Mouse (Mus musculus) cerebellum, postnatal 25 days (tissue): ENCODE results near the gene Cep170b.
A peak's percentile ranks its signal among the peaks of the same experiment; 100 is the strongest.

Experiments used
- DNase-seq, 2 experiments: peaks; one replicate each; pipeline ENCODE4 v3.0.0; 2021; ENCODE audit warnings: mixed read lengths in 2 of 2

Gene Cep170b

GRCm38 (mm10) chr12:112702374-112703320, 17.6 kb upstream of the Cep170b start:
- peak; percentile 56 to 68 for DNase-seq

GRCm38 (mm10) chr12:112706704-112707572, 13.3 kb upstream of the Cep170b start:
- DNase-seq = peak; percentile 95 to 96

GRCm38 (mm10) chr12:112707573-112707869, 12.7 kb upstream of the Cep170b start:
- DNase-seq = no peak

- peak; percentile 37 to 49 for DNase-seq
Measured at GRCm38 (mm10) chr12:112713984-112714383, 6.3 kb upstream of the Cep170b start.

GRCm38 (mm10) chr12:112717140-112717539, 3.1 kb upstream of the Cep170b start:
- DNase-seq = peak; percentile 46 to 70

- DNase-seq = no peak
Measured at GRCm38 (mm10) chr12:112718995-112719394, 1.3 kb upstream of the Cep170b start.

- peak in 1 of 2 experiments; percentile 46 for DNase-seq
Measured at GRCm38 (mm10) chr12:112720890-112721423, 702 bp downstream of the Cep170b start.

GRCm38 (mm10) chr12:112721424-112722239, 1.4 kb downstream of the Cep170b start:
- DNase-seq = peak in 1 of 2 experiments; percentile 91

GRCm38 (mm10) chr12:112722240-112723027, 2.2 kb downstream of the Cep170b start:
- peak; percentile 80 to 84 for DNase-seq

- DNase-seq = peak in 1 of 2 experiments; percentile 52
Measured at GRCm38 (mm10) chr12:112723028-112723330, 2.7 kb downstream of the Cep170b start.

GRCm38 (mm10) chr12:112723445-112723844, 3.2 kb downstream of the Cep170b start:
- DNase-seq = peak in 1 of 2 experiments; percentile 21

- DNase-seq = peak; percentile 85 to 90
Measured at GRCm38 (mm10) chr12:112724077-112724805, 4.0 kb downstream of the Cep170b start.

- peak in 1 of 2 experiments; percentile 45 for DNase-seq
Measured at GRCm38 (mm10) chr12:112727801-112728200, 7.5 kb downstream of the Cep170b start.

- peak in 1 of 2 experiments; percentile 7 for DNase-seq
Measured at GRCm38 (mm10) chr12:112730808-112731207, 10.6 kb downstream of the Cep170b start.

- peak; percentile 51 to 65 for DNase-seq
Measured at GRCm38 (mm10) chr12:112732591-112732990, 12.3 kb downstream of the Cep170b start.

GRCm38 (mm10) chr12:112734108-112734820, 14.0 kb downstream of the Cep170b start:
- peak; percentile 27 to 49 for DNase-seq

GRCm38 (mm10) chr12:112734881-112735655, 14.8 kb downstream of the Cep170b start:
- peak; percentile 27 to 53 for DNase-seq

- DNase-seq = peak; percentile 69 to 75
Measured at GRCm38 (mm10) chr12:112735896-112736635, 15.8 kb downstream of the Cep170b start.

GRCm38 (mm10) chr12:112736636-112736925, 16.3 kb downstream of the Cep170b start:
- DNase-seq = no peak
